Mouse (Mus musculus): ENCODE results near the gene Alas2.

Alas2 gene

DNA sequence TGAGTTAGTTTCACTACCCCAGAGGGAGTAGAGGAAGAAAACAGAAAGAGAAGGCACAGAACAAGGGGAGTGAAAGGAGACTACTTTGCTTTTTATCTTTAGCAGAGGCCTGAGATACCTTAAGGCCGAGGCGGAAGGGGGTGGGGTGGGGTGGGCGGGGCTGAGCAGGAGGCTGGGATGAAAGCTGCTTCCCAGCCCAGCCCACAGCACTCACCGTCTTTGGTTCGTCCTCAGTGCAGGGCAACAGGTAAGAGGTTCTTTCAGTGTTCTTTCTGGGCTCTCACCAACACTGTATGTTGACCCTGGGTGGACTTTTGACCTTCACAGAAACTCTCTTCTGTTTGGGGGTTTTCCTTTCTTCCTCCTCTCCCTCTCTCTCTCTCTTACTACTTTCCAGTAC is at the start of gene Alas2:
Gene Alas2 (plus strand): TSS at position 137 of the 400 bp plus-strand sequence.
- in situ Hi-C loops (cut with MboI, MseI), result no loop called here

DNA sequence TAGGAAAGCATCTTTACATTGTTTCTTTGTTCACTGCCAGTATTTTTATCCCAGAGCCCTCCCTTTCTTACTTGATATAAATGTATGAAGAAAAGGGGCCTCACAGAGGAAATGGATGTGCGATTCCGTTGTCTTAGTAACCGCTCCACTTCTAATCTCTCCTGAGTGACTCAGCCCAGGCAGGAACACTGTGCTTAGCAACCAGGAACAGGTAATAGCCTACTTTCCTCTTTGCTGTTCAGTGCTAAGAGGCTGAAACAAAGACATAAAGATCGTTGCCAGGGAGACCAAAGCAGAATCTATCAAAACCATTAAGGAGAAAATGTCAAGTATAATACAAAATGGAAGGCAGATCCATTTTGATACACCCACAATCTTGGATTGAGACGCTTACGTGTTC is 38.5 kb upstream of the Alas2 start:
- in situ Hi-C loops (cut with MboI, MseI), result loop anchor here (5.0 to 25.0 kb wide), 2 partner anchors 144 to 454 kb away; no protein-coding TSS in a partner anchor

DNA sequence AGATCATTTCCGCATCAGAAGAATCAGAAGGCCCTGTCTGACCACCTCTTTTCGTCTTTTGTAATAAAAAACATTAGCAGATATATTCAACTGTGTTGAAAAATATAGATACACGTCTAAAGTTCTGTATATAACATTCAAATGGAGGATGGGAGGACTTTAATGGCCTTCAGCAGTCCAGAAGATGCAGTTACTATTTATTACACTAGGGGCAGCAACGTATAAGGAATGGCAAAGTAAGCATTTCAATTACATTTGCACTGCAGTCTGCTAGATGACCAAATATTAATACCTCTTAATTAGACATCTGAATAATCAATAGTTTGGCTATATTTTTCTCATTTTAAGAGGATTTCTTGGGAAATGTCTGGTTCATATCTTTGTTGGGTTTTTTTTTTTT is 36.5 kb upstream of the Alas2 start:
- in situ Hi-C loops (cut with MboI, MseI), result loop anchor here (25.0 kb wide), 1 partner anchor 452 kb away; no protein-coding TSS in a partner anchor

DNA sequence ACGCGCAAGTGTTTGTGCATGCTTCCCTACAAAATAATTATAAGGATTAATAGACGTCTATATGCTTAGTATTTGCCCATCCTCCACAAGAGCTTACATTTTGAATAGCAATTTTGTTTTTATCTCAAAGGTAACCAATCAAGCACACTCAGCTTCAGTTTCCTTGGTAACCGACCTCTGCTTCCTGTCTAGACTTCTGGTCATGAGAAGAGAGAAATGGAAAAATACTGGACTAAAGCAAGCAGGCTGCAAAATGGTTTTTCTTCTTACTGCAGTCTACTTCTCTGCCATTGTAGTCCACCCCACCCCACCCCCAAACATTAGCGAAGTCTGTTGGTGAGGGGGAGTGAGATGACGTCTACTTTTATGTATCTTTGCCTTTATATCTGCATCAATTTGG is 35.9 kb upstream of the Alas2 start:
- in situ Hi-C loops (cut with MboI, MseI), result loop anchor here (25.0 kb wide), 1 partner anchor 451 kb away; no protein-coding TSS in a partner anchor

DNA sequence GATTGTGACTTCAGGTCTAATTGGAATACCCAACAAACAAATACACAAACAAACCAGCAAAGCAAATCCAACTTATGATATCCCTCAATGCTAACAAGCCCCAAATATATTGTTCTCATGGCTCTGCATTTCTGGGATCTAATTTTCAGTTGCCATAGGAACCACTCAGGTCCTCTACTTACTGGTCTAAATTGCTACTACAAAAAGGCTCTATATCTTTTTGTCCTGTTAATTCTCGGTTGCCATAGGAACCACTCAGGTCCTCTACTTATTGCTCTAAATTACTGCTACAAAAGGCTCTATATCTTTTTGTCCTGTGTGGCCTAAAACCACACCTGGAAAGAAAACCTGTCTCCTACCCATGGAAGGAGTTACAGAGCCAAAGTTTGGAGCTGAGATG is 33.0 kb upstream of the Alas2 start:
- in situ Hi-C loops (cut with MboI, MseI), result loop anchor here (25.0 kb wide), 1 partner anchor 448 kb away; no protein-coding TSS in a partner anchor

DNA sequence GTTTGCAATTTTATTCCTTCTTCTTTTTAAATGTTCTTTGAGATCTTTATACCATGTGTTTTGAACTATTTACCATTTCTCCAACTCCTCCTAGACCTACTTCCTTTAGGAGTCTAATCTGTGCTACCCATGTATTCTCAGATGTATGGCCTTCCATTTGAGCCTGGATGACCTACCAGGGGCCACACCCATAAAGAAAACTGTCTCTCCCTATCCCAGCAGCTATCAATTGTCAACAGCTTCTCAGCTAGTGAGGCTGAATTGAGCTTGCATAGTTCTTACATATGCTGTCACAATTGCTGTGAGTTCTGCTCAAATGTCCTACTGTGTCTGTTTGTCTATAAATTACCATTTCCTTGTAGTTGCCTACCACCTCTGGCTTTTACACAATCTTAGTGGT is 31.2 kb upstream of the Alas2 start:
- in situ Hi-C loops (cut with MboI, MseI), result loop anchor here (25.0 kb wide), 1 partner anchor 446 kb away; no protein-coding TSS in a partner anchor

DNA sequence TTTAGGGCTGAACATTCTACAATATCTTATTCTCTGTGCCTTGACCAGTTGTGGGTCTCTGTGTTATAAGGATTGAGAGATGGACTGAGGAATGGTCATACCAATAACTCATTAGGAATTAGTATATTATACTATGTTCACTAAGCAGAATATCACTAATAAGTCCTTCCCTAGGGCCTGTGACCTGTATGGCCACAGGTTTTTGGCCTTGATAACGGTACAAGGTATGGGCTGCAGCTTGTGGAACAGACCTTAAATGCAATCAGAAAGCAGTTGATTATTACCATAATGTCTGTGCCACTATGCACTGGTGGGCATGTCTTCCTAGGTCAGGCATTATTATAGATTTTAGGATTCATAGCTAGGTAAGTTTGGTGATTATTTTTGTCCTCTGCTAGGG is 30.7 kb upstream of the Alas2 start:
- in situ Hi-C loops (cut with MboI, MseI), result loop anchor here (25.0 kb wide), 1 partner anchor 446 kb away; no protein-coding TSS in a partner anchor

DNA sequence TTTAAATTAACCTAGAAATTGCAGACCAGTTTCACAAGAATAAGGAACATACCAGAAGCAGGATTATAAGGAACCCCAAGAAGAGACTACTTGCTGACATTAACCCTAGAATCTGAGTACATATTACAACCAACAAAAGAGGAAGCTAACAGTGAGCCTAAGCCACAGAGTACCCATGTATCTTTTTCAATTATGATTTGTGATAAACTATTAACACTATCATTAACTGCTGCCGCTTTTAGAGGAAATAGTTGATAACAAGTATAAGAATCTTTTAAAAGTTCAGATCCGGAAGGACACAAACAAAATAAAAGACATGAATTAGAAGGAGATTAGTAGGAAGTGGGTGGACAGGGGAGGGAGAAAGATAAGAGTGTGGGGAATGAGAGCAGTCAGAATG is 7.1 kb upstream of the Alas2 start:
- in situ Hi-C loops (cut with MboI, MseI), result no loop called here

DNA sequence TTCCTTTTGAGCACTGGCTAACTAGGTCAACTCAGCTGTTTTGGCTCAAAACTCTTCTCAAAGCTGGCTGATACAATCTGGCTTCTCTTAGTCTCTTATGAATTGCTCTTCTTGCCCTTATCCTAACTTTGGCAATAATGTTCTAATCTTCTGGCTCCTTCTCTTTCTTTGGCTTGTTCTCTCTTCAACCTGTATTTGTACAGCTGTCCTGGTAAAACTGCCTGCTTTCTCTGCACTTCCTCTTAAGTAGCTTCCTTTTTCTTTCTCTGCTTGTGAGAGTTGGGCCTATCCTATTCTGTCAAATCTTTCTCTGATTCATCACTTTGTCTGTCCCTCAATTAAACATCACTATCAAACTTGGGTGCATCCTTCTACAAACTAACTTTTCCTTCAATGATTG is 5.5 kb upstream of the Alas2 start:
- in situ Hi-C loops (cut with MboI, MseI), result no loop called here

DNA sequence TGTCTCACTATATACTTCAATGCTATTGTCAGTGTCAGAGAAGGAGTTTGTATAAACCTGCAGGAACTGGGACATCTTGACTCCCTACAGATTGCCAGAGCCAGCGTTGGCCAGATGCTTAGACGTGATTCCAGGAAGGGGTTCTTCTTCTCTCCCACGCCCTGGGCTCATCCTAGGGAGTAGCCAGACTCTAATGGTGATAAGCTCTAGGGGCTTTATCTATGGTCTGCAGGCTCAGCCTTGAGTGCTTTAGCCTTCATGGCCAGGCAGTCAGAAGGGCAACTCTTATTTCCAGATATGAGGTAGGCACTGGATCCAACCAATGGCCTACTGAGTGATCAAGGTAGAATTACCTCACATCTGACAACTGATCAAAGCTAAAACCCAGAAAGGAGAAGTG is 2.5 kb downstream of the Alas2 start:
- in situ Hi-C loops (cut with MboI, MseI), result no loop called here

DNA sequence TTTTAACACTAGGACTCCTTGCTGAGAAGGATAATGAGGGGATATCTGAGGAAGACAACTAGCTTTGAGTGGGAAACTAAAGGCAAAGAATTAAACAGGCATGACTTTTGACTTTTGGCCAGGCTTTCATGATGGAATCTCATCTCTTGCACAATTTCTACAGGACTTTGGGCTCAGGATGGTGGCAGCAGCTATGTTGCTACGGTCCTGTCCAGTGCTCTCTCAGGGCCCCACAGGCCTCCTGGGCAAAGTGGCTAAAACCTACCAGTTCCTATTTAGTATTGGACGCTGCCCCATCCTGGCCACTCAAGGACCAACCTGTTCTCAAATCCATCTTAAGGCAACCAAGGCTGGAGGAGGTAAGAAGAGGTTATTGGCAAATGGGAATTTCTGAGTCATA is 4.8 kb downstream of the Alas2 start:
- in situ Hi-C loops (cut with MboI, MseI), result no loop called here

DNA sequence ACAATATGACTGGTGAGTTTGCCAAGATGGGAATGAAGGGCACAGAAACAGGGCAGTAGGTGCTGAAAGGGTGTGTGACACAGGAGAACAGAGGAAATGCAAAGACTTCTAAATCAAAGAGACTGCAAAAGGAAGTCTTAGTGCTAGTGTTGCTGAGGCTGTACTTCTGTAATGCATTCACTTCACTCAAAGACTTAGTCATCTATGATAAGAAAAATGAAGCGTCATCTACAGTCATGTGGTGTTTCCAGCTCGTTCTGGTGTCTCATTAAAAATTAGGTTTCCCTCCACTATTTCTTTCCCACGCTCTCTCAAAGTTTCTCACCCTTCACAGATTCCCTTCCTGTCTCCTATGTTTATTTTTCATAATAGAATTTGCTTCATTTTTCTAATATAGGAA is 6.9 kb downstream of the Alas2 start:
- in situ Hi-C loops (cut with MboI, MseI), result no loop called here

DNA sequence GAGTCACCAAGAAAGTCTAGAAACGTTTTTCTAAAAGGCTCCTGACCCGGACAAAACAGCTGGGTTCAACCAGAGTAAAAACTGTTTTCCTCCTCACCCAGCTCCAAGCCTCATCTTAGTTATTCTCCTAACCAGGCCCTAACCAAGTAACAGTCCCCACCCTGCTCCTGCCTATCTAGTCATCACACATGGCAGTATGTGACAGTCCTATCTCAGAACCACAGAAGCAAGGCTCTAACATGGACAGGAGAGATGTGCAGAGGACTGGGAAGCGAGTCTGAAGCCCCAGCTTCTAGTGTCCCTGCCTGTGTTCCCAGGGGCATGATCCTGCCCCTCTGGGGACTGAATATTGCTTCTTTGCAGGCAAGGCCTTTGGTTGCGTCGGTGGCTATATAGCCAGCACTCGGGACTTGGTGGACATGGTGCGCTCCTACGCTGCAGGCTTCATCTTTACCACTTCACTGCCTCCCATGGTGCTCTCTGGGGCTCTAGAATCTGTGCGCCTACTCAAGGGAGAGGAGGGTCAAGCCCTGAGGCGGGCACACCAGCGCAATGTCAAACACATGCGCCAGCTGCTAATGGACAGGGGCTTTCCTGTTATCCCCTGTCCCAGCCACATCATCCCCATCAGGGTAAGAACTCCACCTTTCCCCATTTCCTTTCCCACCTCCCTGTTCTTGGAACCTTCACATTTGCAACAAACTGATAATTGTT is 17.6 kb downstream of the Alas2 start:
- in situ Hi-C loops (cut with MboI, MseI), result loop anchor here (10.0 kb wide), 1 partner anchor 760 kb away; no protein-coding TSS in a partner anchor

DNA sequence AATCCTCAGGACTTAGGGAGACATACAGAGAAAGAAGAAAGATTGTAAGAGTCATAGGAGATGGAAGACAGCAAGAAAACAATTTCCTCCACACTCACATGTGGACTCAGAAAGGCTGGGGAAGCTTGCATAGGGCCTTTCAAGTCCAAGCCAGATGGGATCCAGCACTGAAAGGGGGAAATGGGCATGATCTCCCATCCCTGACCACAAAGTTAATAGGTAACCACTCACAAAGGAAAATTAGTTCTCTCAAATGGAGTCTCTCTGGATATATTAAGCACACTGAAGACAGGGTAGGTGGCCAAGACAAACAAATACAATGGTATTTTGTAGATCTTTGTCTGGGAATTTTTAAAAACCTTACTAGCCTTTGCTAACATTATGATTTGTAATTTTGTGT is 34.7 kb downstream of the Alas2 start:
- in situ Hi-C loops (cut with MboI, MseI), result loop anchor here (10.0 kb wide), 1 partner anchor 223 kb away; no protein-coding TSS in a partner anchor

DNA sequence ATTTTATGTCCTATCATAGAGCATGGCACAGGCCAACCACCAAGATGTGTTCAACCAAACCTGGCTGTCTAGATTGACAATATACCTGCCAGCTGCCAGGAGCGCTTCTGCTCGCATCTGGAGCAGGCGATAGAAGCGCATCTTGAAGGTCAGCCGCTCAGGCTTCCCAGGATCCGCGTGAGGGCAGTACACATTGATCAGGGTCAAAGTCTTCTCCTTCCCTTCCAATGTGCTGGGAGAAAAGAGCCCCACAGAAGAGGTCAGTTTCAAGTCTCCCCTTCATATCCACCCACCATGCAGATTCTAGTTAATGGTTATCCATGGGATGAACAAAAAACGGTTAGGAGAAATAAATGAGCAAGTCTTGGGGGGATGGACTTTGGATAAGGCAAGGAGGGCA is 37.9 kb downstream of the Alas2 start:
- in situ Hi-C loops (cut with MboI, MseI), result loop anchor here (10.0 kb wide), 1 partner anchor 220 kb away; no protein-coding TSS in a partner anchor

DNA sequence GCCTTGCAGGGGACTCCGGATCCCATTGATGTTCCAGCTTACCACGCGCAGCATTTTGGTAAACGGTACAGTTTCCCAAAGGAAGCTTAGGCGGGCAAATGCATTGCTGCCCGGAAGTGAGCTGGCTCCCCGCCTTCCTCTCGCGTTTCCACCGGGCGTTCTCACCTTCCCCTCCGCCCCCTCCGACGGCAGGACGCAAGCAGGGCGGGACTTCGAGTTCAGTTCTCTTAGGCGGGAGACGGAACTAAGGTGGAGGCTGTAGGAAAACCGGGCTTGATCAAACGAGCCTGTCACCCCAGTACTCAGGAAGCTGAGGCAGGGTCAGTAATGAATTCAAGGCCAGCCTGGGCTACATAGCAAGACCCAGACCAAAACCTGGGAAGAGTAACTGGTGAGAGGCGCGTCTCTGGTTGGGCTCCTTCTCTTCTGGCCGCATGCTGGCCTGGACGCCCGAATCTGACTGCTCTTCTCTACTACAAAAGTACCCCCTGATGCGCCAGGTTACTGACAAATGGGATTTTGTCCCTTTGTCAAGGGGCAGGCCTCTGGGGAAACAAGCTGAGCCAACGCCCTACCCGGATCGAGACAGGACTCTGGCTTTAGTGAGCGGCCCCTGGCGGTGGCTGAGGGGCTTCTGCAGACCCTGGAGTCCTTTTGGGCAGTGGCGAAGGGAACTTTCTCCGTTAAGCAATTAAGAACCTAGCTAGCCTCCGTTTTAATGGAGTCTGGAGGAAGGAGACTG is 41.0 kb downstream of the Alas2 start, which contains the start of gene Pfkfb1:
Gene Pfkfb1 (plus strand): TSS at position 207 of the 742 bp plus-strand sequence.
- in situ Hi-C loops (cut with MboI, MseI), result loop anchor here (10.0 kb wide), 1 partner anchor 217 kb away; no protein-coding TSS in a partner anchor

DNA sequence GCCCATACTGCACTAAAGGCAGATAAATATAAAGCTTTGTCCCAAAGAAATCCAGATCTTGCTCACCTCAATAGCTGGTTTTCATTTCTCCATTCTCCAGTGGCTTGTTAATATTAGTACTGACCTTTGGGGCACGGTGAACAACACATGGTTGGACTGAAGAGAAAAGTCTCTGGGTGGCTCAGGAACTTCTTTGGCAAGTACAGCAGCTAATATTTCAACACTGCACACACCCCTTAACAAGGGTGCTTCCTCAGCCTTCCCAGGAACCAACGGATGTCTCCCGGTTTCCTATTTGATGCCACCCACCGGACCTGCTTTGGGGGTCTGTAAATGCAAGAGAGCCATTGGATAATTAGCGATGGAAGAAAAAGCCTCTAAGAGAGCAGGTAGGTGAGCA is 42.5 kb downstream of the Alas2 start, which contains the start of gene Apex2:
Gene Apex2 (minus strand): TSS at position 173 of the 400 bp plus-strand sequence.
- in situ Hi-C loops (cut with MboI, MseI), result loop anchor here (10.0 kb wide), 1 partner anchor 215 kb away; no protein-coding TSS in a partner anchor

DNA sequence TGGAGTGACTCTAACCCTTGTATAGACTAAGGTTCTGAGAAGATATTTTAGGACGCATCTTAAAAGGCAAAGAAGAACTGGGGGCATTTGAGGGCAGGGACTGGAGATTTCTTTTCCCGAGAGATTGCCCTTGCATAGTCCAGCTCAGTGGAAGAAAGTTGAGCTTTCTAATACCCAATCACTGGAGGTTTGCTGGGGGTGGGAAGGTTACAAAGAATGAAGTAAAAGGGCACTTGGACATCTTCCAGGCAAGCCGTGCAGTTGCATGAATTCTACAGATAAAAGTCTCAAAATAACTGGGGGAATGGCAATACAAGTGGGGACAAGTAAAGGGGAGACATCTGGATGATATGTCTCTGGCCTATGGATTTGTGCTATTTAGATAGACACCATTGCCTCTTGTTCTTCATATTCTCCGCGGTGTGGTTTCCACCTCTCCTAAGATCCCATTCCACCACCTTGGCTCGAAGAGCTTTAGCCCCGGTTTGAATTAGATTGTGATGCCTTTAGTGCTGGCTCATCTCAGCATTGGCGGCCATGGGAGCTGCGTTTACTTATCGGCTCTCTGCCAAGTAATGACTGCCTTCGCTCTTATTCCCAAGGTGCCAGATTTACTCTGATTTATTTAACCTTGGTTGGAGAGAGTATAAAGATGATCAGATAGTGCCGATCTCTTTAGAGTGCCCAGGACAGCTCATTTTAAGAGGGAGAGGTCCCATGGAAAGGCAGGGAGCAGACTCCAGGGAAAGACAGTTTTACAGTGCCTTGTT is 46.3 kb downstream of the Alas2 start:
- in situ Hi-C loops (cut with MboI, MseI), result no loop called here

DNA sequence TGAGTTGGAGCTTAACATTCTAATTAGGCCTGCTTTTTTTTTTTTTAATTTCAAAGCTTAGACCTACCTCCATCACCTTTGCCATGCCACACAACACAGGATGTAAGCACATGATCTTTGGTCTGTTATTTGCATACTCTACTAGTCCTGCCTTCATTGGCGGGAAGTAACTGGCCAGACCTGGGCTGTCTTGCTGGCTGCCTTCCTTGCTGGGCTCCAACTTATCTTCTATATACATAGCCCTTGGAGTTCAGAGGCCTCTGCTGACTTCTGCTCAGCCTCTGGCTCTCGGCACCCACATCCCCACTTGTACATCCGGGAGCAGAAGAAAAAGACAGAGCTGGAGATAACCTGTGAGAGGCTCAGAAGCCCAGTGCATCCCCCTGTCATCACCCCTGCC is 47.0 kb downstream of the Alas2 start:
- in situ Hi-C loops (cut with MboI, MseI), result no loop called here

DNA sequence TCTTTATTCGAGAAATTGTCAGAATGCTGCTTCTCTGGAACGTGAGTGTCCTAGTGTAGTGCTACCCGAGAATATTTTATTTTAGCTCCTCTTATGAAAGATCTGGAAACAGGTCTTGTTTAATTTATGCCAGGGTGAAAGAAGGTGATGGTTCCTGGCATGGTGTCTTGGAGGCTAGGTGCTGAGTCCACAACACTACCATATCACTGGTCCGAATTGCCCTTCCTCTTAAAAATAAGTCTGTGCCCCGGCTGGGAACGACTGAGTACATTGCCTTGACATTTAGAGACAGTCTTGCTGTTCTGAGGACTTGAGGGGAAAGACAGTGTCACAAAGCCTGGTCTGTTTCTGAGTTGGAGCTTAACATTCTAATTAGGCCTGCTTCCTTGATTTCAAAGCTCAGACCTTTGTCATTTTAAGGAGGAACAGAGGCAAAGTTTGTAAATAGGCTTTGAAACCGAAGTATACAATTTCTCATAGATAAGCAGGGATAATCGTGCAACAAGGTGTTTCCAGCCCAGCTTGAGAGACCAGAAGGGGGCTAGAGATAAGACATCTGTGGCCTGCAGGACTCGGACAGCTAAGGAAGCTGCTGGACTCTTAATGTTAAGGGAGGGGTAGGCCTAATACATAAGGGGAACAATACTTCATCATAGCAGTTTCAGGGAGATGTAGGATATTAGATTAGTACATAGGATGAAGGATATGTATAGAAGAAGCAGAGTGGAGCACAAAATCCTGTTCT is 48.0 kb downstream of the Alas2 start:
- in situ Hi-C loops (cut with MboI, MseI), result no loop called here

DNA sequence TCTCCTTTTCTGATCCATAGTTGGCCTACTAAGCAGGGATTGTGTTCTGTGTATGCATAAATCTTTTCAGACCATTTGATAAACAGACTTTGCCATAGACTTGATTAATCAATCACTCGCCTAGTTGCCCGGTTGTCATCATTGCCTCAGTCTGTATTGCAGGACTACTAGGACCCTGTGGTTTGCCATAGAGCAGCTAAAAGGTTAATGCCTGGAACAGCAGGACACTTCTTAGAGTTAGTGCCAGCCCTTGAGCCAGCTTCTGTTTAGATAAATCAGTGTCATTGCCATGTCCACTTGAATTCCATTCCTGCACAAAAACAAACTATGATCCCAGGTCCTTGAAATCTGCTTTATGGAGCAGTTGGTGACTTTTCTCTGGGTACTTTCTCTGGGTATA is 51.7 kb downstream of the Alas2 start:
- in situ Hi-C loops (cut with MboI, MseI), result no loop called here
